Mouse (Mus musculus) thymus, postnatal 14 days (tissue): ENCODE results near the gene Cfap58.

ENCODE experiments used
- DNase-seq: peaks from one replicate; pipeline ENCODE4 v3.0.0; 2021

The Cfap58 gene

DNA sequence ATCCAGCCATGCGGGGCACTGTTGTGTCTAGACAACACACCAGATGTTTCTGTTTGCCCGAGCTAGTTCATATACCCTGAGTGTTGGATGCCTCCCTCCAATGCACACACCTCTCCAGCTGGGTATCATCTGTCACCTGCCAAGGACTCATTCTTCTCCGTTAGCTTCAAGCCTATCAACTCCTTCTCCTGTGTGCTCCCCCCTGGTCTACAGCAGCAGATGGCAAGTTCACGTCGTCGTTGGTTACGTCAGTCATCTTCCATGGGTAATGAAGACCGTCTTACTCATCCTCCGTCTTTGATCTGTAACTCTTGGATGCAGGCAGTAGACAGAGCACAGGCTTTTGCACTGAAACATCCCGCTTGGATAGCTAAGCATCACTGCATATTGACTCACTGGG lies 42.8 kb downstream of the Cfap58 start:
- no peak for DNase-seq

DNA sequence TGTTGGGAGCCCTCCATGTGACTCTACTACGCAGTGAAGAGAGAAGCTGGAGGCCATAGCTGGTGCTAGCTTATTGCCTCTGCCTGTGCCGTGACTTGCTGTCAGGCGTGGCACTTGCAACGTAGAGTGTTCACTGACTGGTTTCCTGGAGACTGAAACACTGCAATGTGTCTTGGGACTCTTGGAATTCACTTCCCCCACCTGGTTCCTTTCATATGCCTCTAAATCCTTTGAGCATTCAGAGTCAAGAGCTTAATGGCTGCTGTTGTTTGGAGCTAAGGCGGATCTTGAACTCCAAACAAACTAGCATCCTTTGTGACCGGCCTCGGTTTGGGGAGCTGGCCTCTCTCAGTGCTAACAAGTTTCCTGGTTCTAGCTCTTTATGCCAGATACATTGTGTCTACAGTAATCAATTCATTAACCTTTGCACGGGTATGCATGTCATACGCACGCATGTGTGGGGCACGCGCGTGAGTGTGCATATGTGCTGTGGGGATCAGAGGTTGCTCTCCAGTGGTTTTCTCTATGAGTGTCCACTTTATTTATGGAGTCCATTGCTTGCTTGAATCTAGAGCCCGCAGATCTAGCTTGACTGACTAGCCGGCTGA lies 48.2 kb downstream of the Cfap58 start:
- no peak for DNase-seq

DNA sequence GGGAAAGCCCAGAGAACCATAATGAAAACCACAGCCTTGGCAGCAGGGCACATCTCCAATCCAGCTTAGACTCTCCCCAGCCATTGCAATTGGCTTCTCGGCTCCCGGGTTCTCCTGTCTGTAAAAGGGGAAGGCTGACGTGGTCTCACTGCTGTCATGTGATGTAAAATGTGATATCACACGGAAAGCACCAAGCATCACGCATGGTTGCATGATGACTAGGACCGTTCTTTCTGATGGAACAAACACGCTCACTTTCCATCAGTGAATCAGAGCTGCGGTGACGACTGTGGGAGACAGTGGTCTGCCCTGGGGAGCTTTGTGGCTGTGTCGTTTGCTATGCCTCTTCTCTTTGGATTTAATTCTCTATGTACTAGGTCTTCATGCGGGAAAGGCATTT lies 50.5 kb downstream of the Cfap58 start:
- no peak for DNase-seq

DNA sequence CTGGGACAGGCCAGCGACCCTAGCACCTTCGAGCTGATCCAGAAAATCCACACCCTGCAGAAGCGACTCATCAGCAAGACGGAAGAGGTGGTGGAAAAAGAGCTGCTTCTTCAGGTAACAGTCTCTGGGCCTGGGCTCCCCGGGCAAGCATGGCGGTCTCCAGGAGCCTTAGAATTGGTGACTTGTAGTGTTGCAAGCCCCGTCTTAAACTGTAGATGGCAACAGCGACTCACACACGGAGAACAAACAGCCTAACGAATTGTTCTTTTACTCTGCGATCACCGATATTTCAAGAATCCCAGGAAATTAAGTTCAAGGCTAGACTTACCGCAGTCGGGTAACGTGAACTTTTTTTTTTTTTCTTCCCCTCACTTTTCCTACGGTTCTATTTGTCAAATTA lies 51.0 kb downstream of the Cfap58 start:
- DNase-seq, result no peak

DNA sequence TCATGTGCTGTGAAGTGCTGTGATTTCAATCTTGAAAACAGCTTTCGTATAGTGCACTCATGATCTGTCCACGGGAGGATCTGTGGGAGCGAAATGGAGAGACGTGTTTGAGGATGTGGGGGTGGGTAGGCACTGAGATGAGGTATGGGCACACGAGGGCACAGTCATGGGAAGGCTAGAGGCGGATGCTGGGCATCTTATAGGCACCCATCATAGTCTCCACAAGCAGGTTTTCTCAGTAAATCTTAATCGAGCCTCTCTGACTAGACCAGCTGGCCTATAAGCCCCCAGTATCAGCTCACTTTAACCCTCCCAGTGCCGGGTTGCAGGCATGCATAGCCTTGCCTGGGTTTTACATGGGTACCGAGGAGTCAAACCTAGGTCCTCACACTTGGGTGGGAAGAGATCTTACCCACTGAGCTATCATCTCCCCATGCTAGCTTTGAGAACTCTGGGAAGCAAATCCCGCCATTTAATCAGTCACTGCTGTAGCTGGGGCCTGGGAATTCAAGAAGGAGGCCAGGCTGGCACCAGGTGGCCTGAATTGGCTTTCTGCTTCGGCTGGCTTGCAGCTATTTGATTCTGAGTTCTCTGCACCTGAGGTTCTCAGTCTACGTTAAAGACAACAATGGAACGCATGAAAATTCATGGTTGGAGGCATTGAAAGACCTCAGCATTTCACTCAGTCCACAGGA lies 51.6 kb downstream of the Cfap58 start:
- DNase-seq, result no peak

DNA sequence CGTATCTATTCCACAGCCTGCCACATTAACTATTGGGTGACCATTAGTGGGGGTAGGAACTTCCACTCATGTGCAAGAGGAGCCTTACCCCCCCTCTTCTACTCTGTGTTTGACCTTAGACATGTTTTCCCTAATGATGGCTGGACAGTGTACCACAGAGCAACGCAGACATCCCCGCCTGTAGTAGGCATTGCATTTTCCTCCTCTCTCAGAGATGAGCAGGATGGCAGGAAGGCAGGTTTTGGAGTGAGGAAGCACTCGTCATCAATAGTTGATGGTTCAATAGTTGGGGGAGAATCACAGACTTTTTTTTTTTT lies 52.1 kb downstream of the Cfap58 start:
- DNase-seq, result no peak

DNA sequence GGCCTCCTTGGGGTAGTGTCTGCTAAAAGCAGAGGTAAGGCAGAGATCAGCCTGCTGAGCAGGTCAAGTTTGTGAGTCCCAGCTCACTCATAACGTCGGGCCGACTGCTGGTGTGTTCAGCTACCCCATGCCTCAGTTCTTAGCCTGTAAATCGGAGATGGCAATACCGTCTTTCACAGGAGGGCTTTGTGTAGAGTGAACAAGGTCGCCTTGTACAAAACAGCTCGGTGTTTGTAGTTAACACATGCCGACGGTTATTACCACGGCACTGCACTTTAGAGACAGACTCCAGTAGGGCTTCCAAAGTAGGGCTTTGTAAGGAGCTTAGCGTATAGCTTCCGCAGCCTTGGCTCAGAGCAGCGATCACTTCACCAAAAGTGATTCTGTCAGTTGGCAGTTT lies 63.8 kb downstream of the Cfap58 start:
- no peak for DNase-seq

DNA sequence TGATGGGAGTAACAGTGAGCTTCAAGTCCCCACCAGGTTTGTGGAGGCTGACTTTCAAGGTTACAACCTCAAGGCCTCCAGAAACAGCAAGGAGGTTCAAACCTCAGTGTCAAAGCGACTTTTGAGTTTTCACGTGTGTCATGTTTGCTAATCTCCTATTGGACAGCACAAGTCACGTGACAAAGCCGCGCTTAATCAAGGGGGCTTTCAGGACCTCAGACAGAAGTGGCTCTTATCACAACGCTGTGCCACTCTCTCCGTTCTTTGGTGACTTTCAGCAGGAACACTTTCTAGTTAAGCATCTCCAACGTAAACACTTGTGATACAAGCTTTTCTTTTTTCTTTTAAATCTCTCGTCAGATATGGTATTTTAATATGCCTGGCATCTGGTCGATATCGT lies 64.3 kb downstream of the Cfap58 start:
- DNase-seq, result no peak

DNA sequence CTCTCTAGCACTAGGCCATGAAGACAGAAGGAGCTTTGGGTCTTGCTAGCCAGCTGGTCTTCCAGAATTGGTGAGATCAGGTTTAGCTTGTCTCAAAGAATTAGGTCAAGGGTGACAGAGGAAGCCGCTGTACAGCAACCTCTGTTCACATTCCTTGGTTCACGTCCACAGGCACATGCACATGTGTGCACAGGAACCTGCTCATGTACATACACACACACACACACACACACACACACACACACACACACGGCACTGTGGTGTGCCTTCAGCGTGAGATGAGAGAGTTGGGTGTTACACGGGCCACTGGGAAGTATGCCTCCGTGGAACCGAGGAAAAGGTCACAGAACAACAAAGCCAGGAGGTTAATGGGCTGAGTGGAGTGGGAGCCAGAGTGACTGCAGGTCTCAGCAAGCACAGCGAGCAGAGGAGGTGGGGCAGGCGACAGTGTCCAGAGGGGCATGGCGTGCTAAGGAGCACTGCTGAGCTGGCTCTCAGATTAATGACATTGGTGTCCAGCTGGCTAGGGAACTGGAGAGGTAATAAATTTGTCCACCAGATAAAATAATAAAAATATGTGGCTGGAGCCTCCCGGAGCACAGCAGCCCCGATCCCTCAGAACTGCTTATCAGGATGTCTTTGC lies 71.4 kb downstream of the Cfap58 start:
- DNase-seq, result no peak

DNA sequence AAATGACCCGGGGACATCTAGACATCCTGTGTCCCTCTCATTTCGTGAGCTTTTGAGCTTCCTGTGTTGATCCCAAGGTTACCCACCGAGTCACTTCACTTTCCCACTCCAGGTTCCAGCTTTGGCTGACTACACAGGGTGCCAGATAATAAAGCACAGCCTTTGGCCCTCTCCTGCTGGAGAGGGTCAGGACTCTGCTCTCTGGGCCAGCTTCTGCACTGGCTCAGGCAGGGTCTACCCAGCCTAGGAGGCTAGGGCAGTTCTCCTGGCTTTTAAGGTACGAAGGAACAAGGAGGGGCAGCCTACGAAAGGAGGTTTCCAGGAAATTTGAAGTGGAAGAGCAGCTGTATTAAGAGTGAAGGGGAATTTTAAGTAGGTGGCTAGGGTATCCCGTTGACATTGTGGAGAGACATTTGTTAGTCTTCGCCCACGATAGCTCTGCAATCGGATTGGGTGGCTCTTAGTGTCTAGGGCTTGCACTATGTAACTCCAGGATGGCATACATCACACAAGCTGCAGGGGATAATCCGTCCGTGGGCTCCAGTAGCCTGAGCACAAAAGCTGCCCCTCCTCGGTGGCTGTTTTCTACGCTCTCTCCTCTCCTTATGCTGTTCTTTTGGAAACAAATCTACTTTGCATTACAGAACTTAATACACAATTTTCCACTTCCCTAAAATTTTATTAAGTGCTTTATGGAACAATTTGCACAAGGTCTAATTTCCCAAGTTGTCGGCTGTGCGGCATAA lies 72.3 kb downstream of the Cfap58 start:
- no peak for DNase-seq

DNA sequence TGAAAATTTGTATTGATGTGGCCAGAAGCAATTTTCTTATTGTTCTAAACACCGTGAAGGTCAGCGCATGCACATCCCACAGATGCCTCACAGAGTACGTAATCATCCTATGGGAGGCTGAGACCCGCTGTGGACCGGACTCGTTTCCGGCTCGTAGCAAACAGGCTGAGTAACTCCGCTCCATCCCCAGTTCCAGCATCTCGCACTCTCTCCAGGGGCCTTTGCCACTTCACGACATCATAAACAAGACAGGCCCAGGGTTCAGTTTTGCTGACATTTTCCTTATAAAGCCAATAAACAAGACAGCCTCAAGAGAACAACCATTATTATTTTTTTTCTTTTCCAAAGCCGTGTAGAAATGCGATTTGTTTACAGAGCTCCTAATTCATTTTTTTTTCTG lies 82.6 kb downstream of the Cfap58 start:
- no peak for DNase-seq

DNA sequence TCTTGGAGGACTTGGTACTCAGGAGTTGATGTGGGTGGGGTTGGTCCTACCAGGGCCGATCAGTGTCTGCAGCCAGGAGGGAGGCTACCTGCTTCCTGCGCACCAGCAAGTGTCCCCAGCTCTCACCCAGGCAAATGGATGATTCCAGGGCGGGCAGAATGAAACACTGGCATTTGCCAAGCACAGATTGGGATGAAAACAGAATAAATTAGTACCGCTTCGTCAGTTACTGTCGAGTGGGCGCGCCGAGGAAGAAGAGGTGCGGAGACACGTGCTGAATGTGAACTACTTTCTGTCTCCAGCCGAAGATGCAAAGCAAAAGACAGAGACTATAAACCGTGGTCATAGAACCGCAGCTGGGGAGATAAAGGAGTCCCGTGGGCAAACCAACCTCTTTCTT lies 84.0 kb downstream of the Cfap58 start:
- DNase-seq, result no peak

DNA sequence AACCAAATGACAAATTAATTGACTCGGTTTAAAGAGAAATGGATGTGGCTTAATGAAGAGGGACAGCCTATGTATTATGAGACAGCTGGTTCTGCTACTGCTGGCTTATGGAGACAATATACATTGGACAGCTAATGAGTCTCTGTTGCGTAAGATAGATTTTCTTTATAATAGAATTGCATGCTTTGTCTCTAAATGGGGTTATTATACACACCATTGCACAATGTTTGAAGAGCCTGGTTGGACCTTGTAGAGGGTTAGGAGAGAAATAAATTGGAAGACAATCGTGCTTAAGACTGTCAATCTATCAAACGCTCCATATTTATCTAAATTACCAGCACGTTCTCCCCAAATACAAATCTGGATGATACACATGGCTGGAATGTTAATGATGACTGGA lies 85.3 kb downstream of the Cfap58 start:
- no peak for DNase-seq

DNA sequence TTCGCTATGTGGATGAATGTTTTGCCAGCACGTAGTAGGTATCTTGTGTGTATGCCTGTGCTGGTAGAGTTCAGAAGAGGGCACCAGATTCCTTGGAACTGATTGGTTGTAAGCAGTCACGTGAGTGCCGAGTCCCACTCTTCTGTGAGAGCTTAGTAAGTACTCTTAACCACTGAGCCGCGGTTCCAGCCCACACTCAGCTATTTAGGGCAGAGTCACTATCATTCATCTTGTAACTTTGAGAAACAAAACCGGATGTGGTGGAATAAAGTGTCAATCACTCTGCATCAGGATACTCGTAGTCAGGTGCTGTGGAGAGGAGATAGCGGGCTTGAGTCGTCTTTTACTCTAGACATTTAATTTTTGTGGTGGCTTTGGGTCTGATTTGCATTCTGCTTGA lies 86.3 kb downstream of the Cfap58 start:
- DNase-seq, result peak; percentile 43

DNA sequence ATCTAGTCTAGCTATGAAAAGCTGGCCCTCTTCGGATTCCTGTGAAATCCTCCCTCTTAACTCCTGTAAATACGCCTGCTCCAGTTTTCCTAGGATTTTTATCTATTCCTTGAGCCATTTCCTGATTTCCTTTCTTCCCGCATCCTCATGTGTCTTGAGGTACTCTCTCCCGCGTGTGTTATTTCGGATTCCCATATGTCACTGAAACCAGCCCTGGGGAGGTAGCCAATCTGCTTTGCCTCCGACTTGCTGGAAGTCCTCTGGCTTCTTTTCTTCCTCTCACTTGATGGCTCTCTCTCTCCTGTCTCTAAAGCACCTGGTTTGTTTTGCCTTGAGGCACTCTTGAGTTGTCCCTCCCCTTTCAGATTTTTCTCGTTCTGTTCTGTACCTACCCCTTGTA lies 87.9 kb downstream of the Cfap58 start:
- no peak for DNase-seq

DNA sequence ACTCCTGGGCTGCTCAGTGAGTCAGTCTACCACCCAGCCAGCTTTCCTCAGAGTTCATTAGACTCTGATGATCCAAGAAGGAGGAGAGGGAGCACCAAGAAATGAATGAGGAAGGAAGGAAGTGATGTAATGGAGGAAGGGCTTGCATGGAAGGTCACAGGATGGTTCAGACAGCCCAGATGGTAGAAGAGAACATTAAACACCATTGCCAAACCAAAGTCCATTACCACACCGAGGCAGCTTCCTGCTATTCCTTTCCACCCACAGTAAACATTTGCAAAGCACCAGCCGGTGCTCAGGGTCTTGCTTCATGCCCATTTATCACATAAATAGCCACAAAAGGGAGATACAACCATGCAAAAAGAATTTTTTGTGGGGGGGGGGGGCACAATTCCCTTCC lies 89.4 kb downstream of the Cfap58 start:
- DNase-seq, result no peak

DNA sequence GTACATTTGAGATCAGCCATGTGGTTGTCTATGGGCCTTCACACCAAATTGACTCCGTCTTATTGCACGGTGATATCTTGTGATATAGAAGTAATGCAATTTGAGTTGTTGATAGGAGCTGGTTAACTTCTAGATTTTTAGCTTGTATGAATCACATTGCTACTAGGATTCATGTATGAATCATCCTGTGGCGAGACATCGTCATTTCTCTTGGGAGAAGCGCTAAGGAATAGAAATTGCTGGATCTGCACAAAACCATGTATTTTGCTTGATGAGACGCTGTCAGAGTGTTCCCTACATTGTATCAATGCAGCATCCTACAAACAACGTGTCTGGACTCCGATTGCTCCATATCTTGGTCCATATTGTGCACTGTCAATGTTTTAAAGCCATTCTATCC lies 102.1 kb downstream of the Cfap58 start:
- no peak for DNase-seq

DNA sequence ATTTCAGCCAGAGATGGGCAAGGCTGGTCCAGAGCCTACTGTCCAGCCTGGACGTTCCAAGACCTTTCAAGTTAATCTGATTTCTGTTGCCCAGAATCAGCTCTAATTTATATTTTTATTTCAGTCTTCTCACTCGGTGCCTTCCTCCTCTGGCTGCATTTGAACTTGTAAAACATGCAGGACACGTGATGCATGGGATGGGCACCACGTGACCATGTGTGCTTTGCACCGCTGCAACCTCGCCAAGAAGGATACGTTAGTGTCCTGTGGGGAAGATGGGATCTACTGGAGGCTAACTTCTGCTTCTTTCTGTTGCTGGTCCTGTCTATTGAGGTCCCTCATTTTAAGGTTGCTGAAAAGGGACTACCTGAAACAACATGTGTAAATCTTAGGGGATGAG lies 109.8 kb downstream of the Cfap58 start:
- DNase-seq, result no peak

DNA sequence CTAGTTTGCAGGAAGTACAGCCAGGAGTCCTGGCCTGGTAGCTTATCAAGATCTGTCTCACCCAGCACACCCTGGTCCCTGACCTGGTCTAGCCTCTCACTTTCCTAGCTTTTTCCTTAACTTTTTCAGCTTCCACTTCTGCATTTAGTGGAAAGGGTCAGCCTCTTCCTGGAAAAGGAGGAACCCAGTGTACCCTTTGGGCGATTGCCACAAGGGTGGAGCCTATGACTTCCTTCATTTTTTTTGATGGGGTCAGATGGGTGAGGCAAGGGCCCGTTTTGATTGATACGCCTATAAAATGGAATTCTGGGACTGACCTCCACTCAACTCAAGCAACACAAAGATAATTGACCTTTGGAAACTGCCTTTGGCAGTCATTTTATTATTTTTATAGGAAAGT lies 111.9 kb downstream of the Cfap58 start:
- no peak for DNase-seq

DNA sequence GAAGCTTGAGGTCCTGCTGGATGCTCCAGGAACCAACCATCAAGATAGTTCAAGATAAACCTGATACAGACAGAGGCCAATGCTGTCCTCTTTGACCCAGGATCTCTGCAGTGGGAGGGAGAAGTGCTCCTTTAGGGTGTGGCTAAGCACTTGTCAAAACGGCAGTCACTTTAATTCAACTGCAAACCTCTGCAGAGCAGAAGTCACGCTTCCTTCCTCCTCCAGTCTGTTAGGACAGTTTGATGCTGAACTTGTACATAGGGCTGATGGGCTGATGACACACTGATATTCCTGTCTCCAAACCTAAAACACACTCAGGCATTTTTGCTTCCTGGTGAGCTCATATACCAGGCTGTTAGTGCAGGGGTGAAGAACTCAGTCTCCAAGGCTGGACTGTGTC lies 125.8 kb downstream of the Cfap58 start:
- no peak for DNase-seq

DNA sequence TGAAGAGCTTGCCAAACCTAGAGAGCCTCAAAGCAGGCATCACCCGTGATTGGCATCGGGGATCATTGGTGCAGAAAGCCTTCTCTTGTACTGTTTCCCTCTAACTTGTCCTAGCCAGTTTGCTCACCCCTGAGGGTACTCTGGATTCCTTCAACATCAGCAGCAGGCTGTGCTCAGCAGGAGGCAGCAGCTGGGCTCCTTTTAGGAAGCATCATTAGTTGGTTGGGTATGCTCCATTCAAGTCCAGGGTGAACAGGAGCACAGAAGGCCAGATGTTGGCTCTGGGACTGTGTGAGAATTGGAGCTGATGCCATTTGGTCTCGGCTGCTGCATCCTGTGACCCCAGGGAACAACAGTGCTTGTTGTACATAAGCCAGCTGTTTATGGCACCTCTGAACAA lies 142.2 kb downstream of the Cfap58 start:
- DNase-seq, result no peak

DNA sequence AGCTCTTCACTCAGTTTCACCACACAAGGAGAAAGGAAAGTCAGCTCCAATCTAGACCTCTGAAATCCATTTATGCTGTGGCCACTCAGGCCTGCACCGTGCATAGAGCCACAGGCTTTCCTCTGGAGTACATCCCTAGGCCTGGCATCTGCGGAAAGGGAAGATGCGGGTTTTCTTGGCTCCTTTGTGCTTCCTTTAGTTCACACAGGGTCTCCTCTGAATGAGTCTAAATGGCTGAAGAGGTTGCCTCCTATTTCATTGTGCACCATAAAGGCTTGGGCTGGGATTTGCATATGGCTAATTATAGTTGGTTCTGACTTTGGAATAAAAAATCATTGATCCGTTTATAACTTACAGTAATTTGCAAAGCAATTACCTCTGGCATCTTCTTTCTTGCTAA lies 144.0 kb downstream of the Cfap58 start:
- DNase-seq, result no peak
